Mouse (Mus musculus) embryo, embryonic 10 days (tissue): ENCODE results near the gene Vmn1r233.
A peak's percentile ranks its signal among the peaks of the same experiment; 100 is the strongest.

ENCODE experiments used
- DNase-seq: peaks from one replicate; pipeline ENCODE4 v3.0.0-alpha.2; 2015; ENCODE audit warnings: low spot score

Gene Vmn1r233

GRCm38 (mm10) chr17:20996364-20996763 lies at the start of gene Vmn1r233:
Gene Vmn1r233 (minus strand): TSS chr17:20996464.
- DNase-seq: no peak

GRCm38 (mm10) chr17:21018410-21019080 lies 22.3 kb upstream of the Vmn1r233 start:
- DNase-seq: no peak

- DNase-seq: no peak
These were observed 13.5 kb upstream of the Vmn1r233 start for GRCm38 (mm10) chr17:21009726-21010125.

GRCm38 (mm10) chr17:21008382-21009331 lies 12.4 kb upstream of the Vmn1r233 start, which contains the start of gene Zfp160:
Gene Zfp160 (plus strand): TSS chr17:21008903.
- DNase-seq: peak; percentile 95

GRCm38 (mm10) chr17:20993716-20994115 lies 2.5 kb downstream of the Vmn1r233 start:
- no peak for DNase-seq

- DNase-seq: no peak
These were observed 29.6 kb downstream of the Vmn1r233 start for GRCm38 (mm10) chr17:20966681-20967080.

GRCm38 (mm10) chr17:20965421-20965820 lies 30.8 kb downstream of the Vmn1r233 start:
- DNase-seq: no peak

- no peak for DNase-seq
These were observed 35.9 kb downstream of the Vmn1r233 start for GRCm38 (mm10) chr17:20960386-20960785.

- no peak for DNase-seq
These were observed 49.6 kb downstream of the Vmn1r233 start for GRCm38 (mm10) chr17:20946636-20947035.

GRCm38 (mm10) chr17:20946026-20946565 lies 50.2 kb downstream of the Vmn1r233 start:
- DNase-seq: no peak

GRCm38 (mm10) chr17:20944985-20945891 lies 51.0 kb downstream of the Vmn1r233 start, which contains the start of gene Ppp2r1a:
Gene Ppp2r1a (plus strand): TSS chr17:20945311.
- peak; percentile 99 for DNase-seq

- no peak for DNase-seq
These were observed 52.0 kb downstream of the Vmn1r233 start for GRCm38 (mm10) chr17:20944226-20944625.
